Mouse (Mus musculus) heart, postnatal 4 days (tissue): ENCODE measurements around the gene Bcas3. TPM values are rescaled to one million over a fixed set of nuclear protein-coding genes. Genes with fewer than 3 reads are reported as not detected.

Source experiments
- DNase-seq: peaks from one replicate; pipeline ENCODE4 v3.0.0; 2021
- total RNA-seq, 2 experiments: library from RNA; stranded (reverse); gene quantifications; 2 replicates each; pipeline ENCODE4 v1.2.3; 2021

The Bcas3 gene
- total RNA-seq, 2 experiments from 2014 or later, result 24.4 to 24.7 TPM

- peak; percentile 19 for DNase-seq
Measured at GRCm38 (mm10) chr11:85799456-85799855, 446.5 kb downstream of the Bcas3 start.

DNA sequence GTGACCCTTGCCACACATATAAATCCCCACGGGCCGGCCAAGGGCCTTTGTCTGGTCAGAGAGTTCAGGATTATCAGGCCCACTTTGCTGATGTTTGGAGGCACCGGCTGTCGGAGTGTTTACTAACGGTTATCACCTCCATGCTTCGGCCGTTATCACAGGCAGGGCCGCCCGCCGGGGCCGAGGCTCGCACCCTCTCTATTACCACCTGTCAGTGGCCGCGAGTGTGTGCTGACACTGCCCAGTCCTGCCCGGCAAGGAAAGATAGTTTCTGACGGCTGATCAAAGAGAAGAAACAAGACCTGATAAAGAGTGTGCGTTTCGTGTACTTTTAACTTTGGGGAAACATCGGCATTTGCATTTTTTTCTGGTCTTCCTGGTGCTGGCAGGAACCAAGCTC, 446.9 kb downstream of the Bcas3 start:
- peak; percentile 84 for DNase-seq

DNA sequence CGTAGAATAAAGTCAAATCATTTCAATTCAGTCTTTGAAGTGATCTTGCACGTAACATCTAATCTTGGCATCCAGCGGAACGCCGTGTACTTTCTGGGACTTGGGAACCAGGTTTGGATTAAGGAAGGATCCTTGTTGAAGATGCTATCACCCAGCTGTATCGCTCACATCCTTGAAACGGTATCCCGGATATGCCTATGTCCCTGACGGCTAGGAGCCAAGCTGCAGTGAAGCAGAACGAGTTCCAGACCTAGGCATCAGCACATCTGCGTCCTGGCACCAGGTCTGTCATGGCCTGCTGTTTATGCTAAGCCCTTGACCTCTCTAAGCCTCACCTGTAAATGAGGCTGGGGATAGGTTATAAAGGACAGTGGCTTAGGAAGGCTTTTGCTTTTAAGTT, 447.4 kb downstream of the Bcas3 start:
- DNase-seq, result no peak

- DNase-seq, result peak; percentile 26
Measured at GRCm38 (mm10) chr11:85804048-85804447, 451.1 kb downstream of the Bcas3 start.

DNA sequence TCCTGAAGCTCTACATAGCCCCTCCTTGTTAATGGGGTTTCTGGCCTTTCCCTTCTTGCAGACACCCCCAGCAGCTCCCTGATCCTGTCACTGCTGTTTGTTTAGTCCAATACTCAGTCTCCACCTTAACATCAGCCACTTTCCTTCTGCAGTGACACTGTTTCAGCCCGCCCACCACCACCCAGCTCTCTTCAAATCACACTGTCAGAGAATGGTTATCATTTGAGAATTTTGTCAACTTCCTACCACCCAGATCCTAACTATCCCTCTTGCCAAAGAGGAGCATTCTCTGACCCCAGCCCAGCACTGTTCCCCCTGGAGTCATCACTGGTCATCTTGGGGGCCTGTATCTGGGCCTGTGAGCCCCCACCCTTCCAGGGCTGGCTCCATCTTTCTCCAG, 452.8 kb downstream of the Bcas3 start:
- no peak for DNase-seq

DNA sequence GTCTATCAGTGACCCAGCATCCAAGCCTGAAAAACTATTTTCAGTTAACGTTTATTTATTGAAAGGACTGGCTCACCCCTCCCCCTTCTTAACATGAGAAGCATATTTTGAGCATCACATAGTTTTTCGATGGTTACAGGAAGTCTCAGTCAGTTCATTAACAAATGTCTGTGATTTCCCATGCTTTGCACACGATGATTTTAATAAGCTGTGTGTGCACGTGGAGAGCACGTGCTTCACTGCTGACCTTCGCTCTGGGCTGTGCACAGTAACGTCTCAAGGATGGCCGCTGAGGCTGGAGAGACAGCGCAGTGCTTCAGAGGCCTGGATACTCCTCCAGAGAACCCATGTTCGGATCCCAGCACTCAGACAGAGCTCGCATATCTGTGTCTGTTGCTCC, 454.4 kb downstream of the Bcas3 start:
- no peak for DNase-seq

- no peak for DNase-seq
Measured at GRCm38 (mm10) chr11:85811229-85811628, 458.3 kb downstream of the Bcas3 start.

GRCm38 (mm10) chr11:85811676-85812075, 458.7 kb downstream of the Bcas3 start:
- DNase-seq, result no peak

- no peak for DNase-seq
Measured at GRCm38 (mm10) chr11:85812201-85812966, 459.4 kb downstream of the Bcas3 start.

DNA sequence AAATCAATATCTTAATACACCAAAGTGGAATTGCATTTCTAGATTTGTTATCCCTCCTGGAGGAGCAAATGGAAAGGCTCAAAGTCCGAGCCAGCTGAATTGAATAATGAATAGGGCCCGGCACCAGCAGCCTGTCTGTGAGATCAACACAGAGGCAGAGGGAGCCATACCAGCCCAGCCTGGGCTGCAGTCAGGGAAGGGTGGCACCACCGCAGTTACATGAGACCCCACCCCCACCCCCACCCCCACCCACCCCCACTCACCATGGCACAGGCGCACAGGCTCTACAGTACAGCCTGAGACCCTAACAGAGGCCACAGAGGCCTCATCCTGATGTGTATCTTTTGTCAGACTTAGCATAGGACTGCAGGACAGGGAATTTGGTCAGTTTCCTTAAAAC, 461.7 kb downstream of the Bcas3 start:
- DNase-seq, result no peak

- DNase-seq, result no peak
Measured at GRCm38 (mm10) chr11:85816471-85816870, 463.5 kb downstream of the Bcas3 start.

DNA sequence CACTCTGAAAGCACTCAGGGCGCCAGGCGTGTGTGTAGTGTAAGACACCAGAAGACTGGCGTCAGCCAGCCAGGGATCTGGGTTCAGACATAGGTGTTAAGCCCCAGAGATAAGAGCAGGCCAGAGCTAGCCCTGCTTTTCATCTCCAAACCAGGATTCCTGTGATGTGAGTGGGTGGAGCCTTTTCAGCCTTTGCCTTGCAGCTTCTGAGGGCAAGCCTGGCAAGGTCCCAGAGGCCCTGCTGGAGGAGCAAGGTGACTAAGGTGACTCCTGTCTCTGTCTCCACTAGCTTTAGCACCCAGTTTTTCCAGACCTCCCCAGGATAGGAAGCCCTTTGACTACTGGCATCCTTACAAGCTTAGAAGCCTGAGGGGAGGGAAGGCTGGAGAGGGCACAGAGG, 465.4 kb downstream of the Bcas3 start:
- no peak for DNase-seq

- no peak for DNase-seq
Measured at GRCm38 (mm10) chr11:85820959-85821358, 468.0 kb downstream of the Bcas3 start.

GRCm38 (mm10) chr11:85821659-85822058, 468.7 kb downstream of the Bcas3 start:
- no peak for DNase-seq

GRCm38 (mm10) chr11:85823181-85823580, 470.2 kb downstream of the Bcas3 start:
- DNase-seq, result peak; percentile 95

- DNase-seq, result no peak
Measured at GRCm38 (mm10) chr11:85823794-85824193, 470.8 kb downstream of the Bcas3 start.

DNA sequence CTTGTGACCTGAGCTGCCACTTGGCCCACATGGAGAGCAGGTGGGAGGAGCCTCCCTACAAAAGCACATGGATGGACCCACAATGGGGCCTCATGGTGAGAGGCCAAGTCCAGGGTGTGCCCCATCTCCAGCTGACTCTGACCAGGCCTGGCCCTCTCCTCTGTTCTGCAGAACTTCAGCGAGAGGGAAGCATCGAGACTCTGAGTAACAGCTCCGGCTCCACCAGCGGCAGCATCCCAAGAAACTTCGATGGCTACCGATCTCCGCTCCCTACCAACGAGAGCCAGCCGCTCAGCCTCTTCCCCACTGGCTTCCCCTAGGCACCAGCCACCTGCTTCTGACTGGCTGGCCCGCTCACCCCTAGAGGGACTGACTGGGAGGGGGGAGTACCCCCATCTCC, 472.1 kb downstream of the Bcas3 start:
- DNase-seq, result no peak

DNA sequence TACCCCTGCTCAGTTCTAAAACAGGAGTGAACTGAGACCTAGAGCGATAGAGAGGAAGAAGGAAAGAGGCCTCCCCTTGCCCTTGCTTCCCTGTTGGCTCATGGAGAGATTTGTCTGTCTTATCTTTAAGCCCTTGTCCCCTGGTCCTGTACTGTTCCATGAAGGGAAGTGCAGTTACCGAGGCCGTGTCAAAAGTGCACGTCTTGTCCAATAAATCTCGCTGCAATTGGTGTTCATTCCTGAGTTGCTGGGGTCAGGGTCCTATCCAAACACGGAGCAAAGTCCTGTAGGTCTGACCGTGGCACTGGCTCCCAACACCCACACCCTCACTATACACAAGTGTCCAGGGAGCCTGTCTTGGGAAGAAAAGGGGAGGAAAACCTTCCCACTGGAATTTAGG, 472.9 kb downstream of the Bcas3 start:
- no peak for DNase-seq

DNA sequence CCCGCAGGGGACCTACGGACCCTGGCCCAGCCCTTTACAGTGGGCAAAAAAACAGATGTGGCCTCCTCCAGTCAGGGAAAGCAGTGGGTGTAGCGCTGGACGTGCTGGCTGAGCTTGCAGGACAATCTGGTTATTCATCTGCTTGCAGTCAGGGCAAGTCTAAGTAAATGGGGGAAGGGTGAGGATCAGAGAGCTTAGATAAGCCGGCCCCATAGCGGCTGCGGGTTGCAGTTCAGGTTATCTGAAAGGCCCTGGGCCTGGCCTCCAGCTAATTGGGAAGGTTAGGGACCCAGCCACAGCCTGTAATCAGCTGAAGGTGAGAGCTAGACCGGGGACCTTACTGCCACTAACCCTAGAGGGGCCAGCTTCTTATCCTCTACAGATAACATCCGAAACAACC, 474.4 kb downstream of the Bcas3 start:
- no peak for DNase-seq

DNA sequence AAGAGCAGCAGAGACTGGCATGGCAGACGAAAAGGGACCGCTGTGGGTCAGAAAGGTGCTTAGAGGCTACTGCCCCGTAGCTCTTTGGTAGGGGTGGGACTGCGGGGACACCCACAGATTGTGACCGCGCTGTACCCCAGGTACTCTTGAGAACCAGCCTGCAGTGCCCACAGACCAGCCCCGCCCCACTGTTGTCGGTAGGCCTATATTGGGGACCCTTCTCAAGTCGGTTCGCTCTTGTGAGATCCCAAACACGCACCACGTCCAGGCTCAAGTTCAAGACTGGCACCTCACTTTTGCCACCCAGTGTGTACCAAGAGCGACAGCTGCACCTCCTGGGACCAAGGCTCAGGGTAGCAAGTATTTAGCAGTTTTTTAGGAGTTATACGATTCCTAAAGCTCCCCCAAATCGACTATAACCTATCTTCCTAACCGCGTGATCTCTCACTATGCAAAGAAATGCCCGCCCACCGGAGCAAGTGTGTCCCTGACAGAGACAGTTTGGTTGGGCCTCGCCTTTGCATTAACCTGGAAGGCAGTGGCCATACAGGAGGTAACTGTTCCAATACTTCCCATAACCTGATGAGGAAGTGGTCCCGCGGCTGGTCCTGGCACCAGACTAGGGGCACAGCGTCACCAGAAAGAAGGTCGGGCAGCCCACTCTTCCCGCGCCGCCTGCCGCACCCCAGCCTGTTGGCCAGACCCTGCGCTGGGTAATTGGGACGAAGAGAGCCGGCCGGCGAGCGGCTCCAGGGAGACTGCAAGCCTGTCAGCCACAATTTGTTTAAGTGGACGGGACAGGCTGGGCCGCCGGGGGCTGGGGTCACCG, 475.9 kb downstream of the Bcas3 start:
- DNase-seq, result no peak

DNA sequence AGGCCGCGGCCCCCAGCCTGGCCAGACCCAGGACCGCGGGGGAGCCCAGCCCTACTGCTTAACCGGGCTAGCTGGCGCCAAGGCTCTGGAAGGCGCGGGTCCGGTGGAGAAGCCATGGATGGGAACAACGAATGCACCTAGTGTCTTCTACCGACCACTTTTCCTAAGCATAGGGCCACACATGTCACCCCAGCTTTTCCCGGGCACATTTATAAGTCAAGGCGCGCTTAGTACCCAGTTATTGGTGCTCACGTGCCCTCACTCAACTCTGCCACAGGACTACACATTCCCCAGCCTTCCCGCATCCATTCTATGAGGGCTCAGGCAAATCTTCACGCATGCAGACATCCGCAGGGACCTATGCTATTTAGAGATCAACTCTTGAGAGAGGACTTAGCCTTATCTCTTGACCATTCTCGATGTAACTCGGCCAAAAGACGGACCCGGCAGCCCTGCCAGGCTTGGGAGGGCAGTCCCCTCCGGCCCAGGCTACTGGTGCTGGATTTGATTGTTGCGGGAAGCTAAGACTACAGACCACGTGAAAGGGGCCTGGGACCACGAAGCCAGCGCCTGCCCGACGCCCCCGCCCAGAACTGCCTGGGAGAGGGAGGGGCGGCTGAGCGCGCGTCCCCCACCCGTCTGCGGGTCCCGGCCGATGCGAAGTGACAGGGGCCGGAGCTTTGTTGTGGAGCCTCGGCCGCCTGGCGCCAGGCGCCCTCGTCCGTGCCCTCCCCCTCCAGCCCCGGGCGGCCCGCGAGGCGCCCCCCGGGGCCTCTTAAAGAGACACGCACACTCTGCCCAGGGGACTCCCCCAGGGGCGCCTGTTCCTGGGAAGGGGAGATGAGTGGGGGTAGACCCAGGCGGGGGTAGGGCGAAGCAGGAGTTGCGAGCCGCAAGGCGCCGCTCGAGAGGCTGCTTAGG, 476.8 kb downstream of the Bcas3 start:
- no peak for DNase-seq

DNA sequence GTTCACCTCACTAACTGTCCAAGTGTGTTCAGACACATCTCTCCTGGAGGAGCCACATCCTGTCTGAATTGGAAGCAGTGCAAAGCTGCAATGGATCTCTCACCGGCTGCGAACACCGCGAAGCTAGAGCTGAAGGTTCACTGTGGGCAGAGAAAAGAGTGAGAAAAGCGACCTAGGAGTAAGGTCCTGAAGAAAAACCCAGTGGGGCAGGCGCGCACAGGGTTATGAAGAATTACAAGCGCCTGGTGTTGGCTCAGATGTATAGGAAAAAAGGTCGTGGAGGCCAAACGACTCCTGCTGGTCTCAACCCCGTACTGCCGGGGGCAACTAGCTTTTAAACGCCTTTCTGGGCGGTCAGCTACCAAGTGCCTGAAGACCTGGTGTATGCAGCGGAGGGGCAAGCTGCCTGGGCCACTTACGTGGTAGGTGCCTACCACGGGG, 478.0 kb downstream of the Bcas3 start:
- peak; percentile 52 for DNase-seq
